Mouse (Mus musculus): ENCODE results near the gene Jaml. TPM values are rescaled to one million over a fixed set of nuclear protein-coding genes. Genes with fewer than 3 reads are reported as not detected.

Gene Jaml
- 10.6 TPM for polyA plus RNA-seq (2017; shearing (Covaris generic))

DNA sequence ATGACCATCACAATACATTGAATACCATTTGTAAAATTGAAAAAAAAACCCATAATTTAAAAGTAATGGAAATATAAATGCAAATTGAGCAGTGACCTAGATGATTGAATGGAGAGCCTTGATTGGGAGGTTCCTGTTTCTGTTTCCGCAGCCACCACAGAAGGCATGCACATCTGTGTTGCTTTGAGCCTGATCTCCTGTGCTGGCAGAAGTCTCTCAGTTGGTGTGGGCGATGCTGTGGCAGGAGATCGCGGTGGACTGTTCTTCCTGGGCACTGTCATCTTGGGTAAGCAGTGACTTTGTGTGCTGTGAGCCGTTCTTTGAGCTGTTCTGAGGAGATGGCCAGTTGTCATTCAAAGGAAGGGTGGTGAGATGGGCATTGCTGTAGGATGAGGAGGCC lies at the start of gene Jaml:
Jaml (plus strand) TSS at position 173 of the 400 bp plus-strand sequence.

DNA sequence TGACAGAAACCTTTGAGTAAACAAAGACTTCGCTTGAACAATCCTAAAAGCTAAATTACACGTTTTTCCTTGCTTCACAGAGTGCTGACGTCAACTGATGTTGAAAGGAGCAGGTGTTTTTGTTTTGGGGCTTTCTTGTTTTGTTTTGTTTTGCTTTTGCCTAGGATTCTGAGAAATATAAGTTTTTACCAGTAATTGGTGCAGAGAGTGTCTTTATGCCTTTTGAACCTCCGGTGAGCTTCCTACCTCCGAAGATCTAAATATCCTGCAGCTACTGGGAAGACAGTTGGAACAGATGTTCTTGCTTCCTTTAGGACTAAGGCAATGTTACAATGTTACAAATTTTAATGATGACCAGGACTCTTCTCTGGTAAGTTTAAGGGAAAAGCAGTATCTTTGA lies 39.5 kb upstream of the Jaml start, which contains the start of gene Mpzl2:
Mpzl2 (plus strand) TSS at position 301 of the 400 bp plus-strand sequence.

DNA sequence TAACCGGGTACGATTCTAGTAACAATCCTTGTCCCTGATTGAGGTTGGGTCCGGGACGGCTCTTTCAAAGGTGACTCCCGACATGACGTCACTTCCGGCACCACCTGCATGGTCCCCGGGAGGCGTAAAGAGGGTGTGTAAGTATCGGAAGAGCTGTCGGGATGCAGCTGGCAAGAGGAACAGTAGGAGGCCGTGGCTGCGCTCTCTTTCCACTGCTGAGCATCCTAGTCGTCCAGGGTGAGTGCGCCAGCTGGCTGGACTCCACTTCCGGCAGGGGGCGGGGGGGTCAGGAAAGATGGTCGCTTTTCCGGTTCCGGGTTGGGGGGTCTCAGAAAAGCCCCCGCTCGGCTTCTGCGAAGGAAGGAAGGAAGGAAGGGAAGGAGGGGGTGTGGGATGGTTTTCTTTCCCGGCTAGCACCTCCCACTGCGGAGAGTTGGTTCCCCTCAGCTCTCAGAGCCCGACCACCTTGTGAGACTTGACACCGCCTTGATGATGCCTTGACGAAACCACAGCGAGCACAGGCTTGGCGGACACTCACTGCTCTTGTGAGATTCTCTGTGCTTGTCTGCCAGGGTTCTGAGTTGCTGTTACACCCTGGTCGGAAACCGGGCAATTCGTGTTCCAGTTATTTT lies 23.8 kb upstream of the Jaml start, which contains the start of gene Mpzl3:
Mpzl3 (plus strand) TSS at position 105 of the 632 bp plus-strand sequence.

DNA sequence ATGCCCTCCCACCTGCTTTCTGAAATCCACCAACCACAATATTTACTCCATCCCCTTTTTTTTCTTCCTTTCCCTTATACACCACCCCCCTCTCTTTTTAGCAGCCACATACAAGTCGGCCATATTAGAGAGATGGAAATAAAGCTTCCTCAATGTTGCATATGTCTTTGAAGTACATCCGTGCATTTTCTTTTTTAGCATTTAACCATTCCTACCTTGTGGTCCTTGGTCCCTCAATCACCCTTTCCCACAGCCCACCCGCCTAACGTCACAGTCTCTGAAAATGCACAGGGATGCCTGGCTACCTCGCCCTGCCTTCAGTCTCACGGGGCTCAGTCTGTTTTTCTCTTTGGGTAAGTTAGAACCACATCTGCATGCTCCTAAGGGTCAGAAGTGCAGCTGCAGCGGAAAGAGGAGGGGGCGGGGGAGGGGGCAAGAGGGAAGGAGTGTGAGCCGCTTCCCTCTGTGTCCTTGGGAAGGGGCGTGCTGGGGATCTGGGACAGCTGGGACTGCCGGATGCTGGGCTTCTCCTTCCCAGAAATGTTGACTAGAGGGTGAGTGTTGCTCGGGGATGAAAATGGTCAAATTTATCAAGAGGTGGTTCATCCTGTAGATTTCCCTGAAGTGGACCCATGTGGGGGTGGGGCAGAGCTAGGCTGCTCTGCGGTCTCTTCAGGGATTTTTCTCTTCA lies 38.9 kb downstream of the Jaml start, which contains the start of gene Scn2b:
Scn2b (plus strand) TSS at position 42 of the 691 bp plus-strand sequence.

DNA sequence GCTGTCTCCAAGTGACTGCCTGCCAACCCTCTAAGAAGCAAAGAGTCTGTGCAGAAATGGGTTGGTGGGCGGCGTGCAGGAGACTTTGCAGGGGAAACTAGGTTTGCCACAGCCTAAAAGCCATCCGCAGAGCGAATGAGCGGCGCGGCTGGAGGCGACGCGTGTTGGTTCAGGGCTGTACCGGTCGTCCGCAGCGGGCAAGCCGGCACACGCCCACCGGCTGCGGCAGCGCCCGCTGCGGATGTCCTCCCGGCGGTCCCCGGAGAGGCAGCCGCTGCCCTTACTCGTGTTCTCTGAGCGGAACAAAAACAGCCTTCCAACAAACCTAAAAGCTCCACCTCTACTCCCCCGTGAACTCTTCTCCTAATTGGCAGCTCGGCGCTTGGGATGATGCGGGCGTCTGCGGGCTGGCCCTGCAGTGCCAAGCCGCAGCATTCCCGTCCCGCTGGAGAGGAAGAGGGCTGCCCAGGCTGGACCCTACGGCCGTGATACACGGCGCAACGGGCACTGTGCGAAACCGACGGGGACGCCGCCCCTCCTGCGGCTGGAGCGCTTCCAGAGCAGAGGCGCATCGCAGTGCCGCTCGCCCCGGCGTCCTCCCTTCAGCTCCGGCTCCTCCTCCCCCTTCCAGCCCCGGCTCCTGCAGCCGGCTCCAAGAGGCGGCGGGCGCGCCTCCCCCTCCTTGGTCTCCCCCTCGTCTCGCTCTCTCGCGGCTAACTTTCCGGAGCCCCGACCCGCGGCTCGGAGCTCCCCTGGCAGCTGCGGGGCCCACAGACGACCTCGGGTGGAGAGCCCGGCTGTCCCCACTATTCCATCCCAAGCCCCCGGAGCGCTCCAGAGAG lies 59.4 kb downstream of the Jaml start, which contains the start of gene Scn4b:
Scn4b (plus strand) TSS at position 205 of the 842 bp plus-strand sequence.

Other genes starting within 250 kb of the Jaml start
- gene Kmt2a, start 197.9 kb upstream of the Jaml start, polyA plus RNA-seq (2017; shearing (Covaris generic)) = 30.4 TPM
- gene Atp5l, start 158.4 kb upstream of the Jaml start, polyA plus RNA-seq (2017; shearing (Covaris generic)) = 370 TPM
- gene Ube4a, start 113.6 kb upstream of the Jaml start, polyA plus RNA-seq (2017; shearing (Covaris generic)) = 62.5 TPM
- 1,490 TPM for gene Cd3g, start 98.8 kb upstream of the Jaml start, polyA plus RNA-seq (2017; shearing (Covaris generic))
- gene Cd3d, start 97.4 kb upstream of the Jaml start, polyA plus RNA-seq (2017; shearing (Covaris generic)) = 1,073 TPM
- 1,566 TPM for gene Cd3e, start 69.6 kb upstream of the Jaml start, polyA plus RNA-seq (2017; shearing (Covaris generic))
- not detected for gene Mpzl2, start 39.4 kb upstream of the Jaml start, polyA plus RNA-seq (2017; shearing (Covaris generic))
- 17.4 TPM for gene Mpzl3, start 24.0 kb upstream of the Jaml start, polyA plus RNA-seq (2017; shearing (Covaris generic))
- 0.07 TPM for gene Scn2b, start 38.6 kb downstream of the Jaml start, polyA plus RNA-seq (2017; shearing (Covaris generic))
- 0.05 TPM for gene Scn4b, start 59.2 kb downstream of the Jaml start, polyA plus RNA-seq (2017; shearing (Covaris generic))
- gene BC049352, start 102.8 kb downstream of the Jaml start, polyA plus RNA-seq (2017; shearing (Covaris generic)) = 1.2 TPM
- not detected for gene Tmprss4, start 124.9 kb downstream of the Jaml start, polyA plus RNA-seq (2017; shearing (Covaris generic))
- gene Il10ra, start 190.0 kb downstream of the Jaml start, polyA plus RNA-seq (2017; shearing (Covaris generic)) = 92.7 TPM
- gene Tmprss13, start 239.9 kb downstream of the Jaml start, polyA plus RNA-seq (2017; shearing (Covaris generic)) = 0.66 TPM